16 mouse cellular contexts compared by ENCODE assay signal in the genomic region with DNA sequence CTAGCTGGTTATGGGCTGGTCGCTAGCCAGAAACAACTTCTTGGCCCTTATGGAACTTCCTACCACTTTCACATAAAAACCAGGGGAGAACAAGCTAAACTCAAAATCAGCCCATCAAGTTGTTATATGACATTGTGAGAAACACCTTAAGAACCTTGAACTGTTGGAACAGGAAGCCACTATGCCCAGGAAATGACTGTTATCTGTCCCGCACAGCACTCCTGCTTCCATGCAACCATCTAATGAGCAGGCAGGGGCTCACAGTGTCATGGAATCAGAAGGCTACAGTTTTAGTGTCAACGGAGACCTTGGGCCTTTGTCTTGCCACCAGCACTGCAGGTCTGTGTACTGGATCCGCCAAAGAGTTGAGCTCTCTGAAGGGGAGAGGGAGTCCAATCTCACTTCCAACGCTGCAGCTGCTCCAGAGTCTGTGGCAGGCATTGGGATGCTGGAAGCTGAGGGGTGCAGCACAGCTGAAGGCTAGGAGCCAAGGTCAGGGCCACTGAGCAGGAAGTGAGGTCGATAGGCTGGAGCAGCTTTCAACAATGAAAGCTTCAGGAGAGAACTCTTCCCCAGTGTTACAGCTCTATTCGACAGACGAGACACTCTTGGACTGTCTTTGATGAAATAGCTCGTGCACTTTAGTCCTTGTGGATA. TPM values are rescaled to one million over a fixed set of nuclear protein-coding genes. Genes with fewer than 3 reads are reported as not detected.
A peak's percentile ranks its signal among the peaks of the same experiment; 100 is the strongest.
DNase-seq lines count a peak whose midpoint lies in the region; ATAC-seq lines count a peak whose summit lies in the region.
"Had no signal": no experiment of that assay in that cellular context is flagged by ENCODE, and none has a peak within 500 bp of the region (broad histone marks: within the 10 kb centered on the region; RNA-seq: fewer than 3 reads in every experiment).

No protein-coding gene starts in this region.

- intact Hi-C loops in left cerebral cortex, postnatal 36 days (cut with DNase I), result no loop called here

- ATAC-seq in hematopoietic stem cell, adult 5-6 weeks (replicated peaks in 1 of 2; ENCODE audit: insufficient read depth in 1 of 2, low FRiP score in 2 of 2, low TSS enrichment in 1 of 2, low read depth in 1 of 2, poor library complexity in 2 of 2, severe bottlenecking in 2 of 2), result peak; percentile 31 to 33; a peak in 3 of 4 replicates
- ATAC-seq: forebrain, postnatal 0 days; intestine, embryonic 15.5 days; liver, embryonic 12.5 days; lung, postnatal 0 days; midbrain, embryonic 16.5 days had no signal

- peak; percentile 26 for DNase-seq in heart, postnatal 4 days
- no peak for DNase-seq in heart, embryonic 10.5 days (ENCODE audit: low spot score)
- DNase-seq in 416B (ENCODE audit: low read depth), result peak; percentile 52
- peak; percentile 40 for DNase-seq in CD4-positive, CD25-positive, alpha-beta regulatory T cell, adult 2 months (ENCODE audit: low read depth, low spot score)
- DNase-seq in left cerebral cortex, postnatal 36 days (ENCODE audit: low spot score in 2 of 2), result no peak
- DNase-seq in midbrain, embryonic 10.5 days (ENCODE audit: low spot score), result no peak
- DNase-seq: cerebellum, adult 2 months; forebrain, postnatal 0 days; gastrocnemius, postnatal 25 days; right cerebral cortex, postnatal 25 days had no signal

- WGBS in heart, embryonic 10.5 days, result 71% methylated on average over 9 of the region's 9 CpGs
- WGBS in midbrain, embryonic 10.5 days, result 86% methylated on average over 9 of the region's 9 CpGs

- peaks cover 6% of the 10 kb centered on the region; the same call in 1 of the 2 replicates for H3K4me1 ChIP-seq in heart, embryonic 10.5 days
- H3K4me1 ChIP-seq in midbrain, embryonic 10.5 days, result no peaks in the 10 kb centered on the region
- H3K4me1 ChIP-seq: intestine, embryonic 15.5 days had no signal

- no peak overlapping the region for H3K4me3 ChIP-seq in heart, embryonic 10.5 days
- H3K4me3 ChIP-seq in midbrain, embryonic 10.5 days, result no peak overlapping the region
- H3K4me3 ChIP-seq: erythroblast, embryonic 14.5 days; intestine, embryonic 15.5 days; liver, embryonic 12.5 days had no signal

- H3K36me3 ChIP-seq in heart, embryonic 10.5 days, result no peaks in the 10 kb centered on the region
- no peaks in the 10 kb centered on the region for H3K36me3 ChIP-seq in midbrain, embryonic 10.5 days
- H3K36me3 ChIP-seq: intestine, embryonic 15.5 days; liver, embryonic 12.5 days had no signal

- H3K27ac ChIP-seq in heart, embryonic 10.5 days, result no peak overlapping the region
- no peak overlapping the region for H3K27ac ChIP-seq in midbrain, embryonic 10.5 days (replicated peaks)
- H3K27ac ChIP-seq: intestine, embryonic 15.5 days; liver, embryonic 12.5 days had no signal

- no peaks in the 10 kb centered on the region for H3K9me3 ChIP-seq in heart, embryonic 10.5 days
- H3K9me3 ChIP-seq in midbrain, embryonic 10.5 days (replicated peaks), result no peaks in the 10 kb centered on the region
- H3K9me3 ChIP-seq: intestine, embryonic 15.5 days; liver, embryonic 12.5 days had no signal

- no peaks in the 10 kb centered on the region for H3K27me3 ChIP-seq in heart, embryonic 10.5 days (ENCODE audit: insufficient read depth, poor library complexity, severe bottlenecking)
- no peaks in the 10 kb centered on the region for H3K27me3 ChIP-seq in midbrain, embryonic 10.5 days (ENCODE audit: low read depth, poor library complexity, severe bottlenecking)
- H3K27me3 ChIP-seq: intestine, embryonic 15.5 days; liver, embryonic 12.5 days had no signal

RNA-seq across cellular contexts. Expression of gene B3gnt2, which starts 36.6 kb away (rescaled TPM):
- 1 to 10 TPM; 7.4 to 8.1 TPM for total RNA-seq in heart, postnatal 4 days (2021)
- 2.6 and 2.9 TPM in 2 replicates for polyA plus RNA-seq in heart, embryonic 10.5 days (2016; fragmentation: Nextera tagmentation; extraction: Ambion mirVana)
- 13.7 and 19.1 TPM in 2 replicates for total RNA-seq in hematopoietic stem cell, adult 5-6 weeks (2017)
- 10 to 100 TPM; 14.1 to 15.9 TPM for total RNA-seq in left cerebral cortex, postnatal 36 days (2021)
- polyA plus RNA-seq in midbrain, embryonic 10.5 days (2016; fragmentation: Nextera tagmentation; extraction: Ambion mirVana), result 1.9 and 2.7 TPM in 2 replicates

Comparison
In these comparisons a context has a peak if more than half of its experiments do, and no peak if none do; other contexts are left out.
1. DNase-seq: peak in heart, postnatal 4 days (single experiment), 416B (single experiment) and CD4-positive, CD25-positive, alpha-beta regulatory T cell, adult 2 months (single experiment); none in heart, embryonic 10.5 days (single experiment), left cerebral cortex, postnatal 36 days (0 of 2) and midbrain, embryonic 10.5 days (single experiment).